Mouse (Mus musculus): Measurements from ENCODE around the gene Tlr9.

Tlr9 gene

GRCm38 (mm10) chr9:106269076-106269788, 46.8 kb downstream of the Tlr9 start:
- no peak for DNase-seq

- DNase-seq, result no peak
These were observed 47.5 kb downstream of the Tlr9 start for GRCm38 (mm10) chr9:106269879-106270278.

- DNase-seq, result peak; percentile 33 to 66
These were observed 48.3 kb downstream of the Tlr9 start for GRCm38 (mm10) chr9:106270656-106271055.

- DNase-seq, result no peak
These were observed 49.9 kb downstream of the Tlr9 start for GRCm38 (mm10) chr9:106272288-106272687.

GRCm38 (mm10) chr9:106273276-106273675, 50.9 kb downstream of the Tlr9 start:
- DNase-seq, result peak; percentile 55 to 73

GRCm38 (mm10) chr9:106273791-106274190, 51.4 kb downstream of the Tlr9 start:
- DNase-seq, result peak; percentile 42 to 44

- DNase-seq, result no peak
These were observed 52.3 kb downstream of the Tlr9 start for GRCm38 (mm10) chr9:106274652-106275180.

- DNase-seq, result no peak
These were observed 53.4 kb downstream of the Tlr9 start for GRCm38 (mm10) chr9:106275806-106276205.
